Mouse (Mus musculus): Measurements from ENCODE around the gene Mfsd2b. TPM values are rescaled to one million over a fixed set of nuclear protein-coding genes. Genes with fewer than 3 reads are reported as not detected.
"Not testable (repeated sequence)": the region's sequence is repeated elsewhere in the genome, so short reads cannot be mapped to it uniquely, and the experiment has no call there.

Mfsd2b gene
- polyA plus RNA-seq, 1 experiment from 2014 or later = 1.3 TPM

DNA sequence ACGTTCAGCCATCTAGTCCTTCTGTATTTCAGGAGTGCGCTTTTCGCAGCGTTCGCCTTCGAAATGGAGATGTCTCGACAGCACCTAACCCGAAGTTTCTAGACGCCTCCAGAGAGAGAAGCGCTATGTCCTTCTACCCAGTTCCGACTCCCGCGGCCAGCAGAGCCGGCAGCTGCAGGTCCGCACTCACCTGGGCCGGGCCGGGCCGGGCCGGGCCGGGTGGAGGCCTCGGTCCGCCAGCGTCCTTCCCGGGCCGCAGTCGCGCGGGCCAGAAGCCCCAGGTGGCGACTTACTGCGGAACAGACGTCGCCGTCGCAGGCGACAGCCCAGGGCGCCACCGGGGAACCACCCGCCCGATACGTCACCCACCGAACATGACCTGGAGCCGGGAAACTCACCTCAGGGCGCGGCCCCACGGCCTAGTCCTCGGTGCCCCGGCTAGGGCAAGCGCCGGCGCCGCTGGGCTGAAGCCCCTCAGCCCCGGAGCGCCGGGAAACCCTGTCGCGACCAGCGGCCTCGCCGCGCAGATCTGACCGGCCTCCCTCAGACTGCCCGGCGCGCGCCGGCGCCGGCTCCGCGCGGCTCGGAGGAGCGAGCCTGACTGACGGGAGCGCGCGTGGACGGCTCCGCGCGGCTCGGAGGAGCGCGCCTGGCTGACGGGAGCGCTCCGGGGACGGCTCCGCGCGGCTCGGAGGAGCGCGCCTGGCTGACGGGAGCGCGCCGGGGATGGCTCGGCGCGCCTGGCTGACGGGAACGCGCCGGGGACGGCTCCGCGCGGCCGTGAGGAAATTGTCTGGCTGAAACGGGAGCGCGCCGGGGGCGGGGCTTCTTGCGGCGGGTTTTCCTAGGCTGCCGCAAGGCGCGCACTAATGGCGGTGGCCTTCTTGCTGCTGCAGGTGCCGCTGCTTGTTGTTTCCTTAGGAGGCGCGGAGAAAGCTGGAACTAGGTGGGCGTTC, 33.1 kb upstream of the Mfsd2b start, which contains the start of gene Ubxn2a:
Gene Ubxn2a, minus strand, starts transcription at position 755 of the 956 bp plus-strand sequence.
- under 1% methylated on average over 112 of the region's 125 CpGs for WGBS
- ATAC-seq (ENCODE audit: low FRiP score, low TSS enrichment) = peak; percentile 96

GRCm38 (mm10) chr12:4906476-4906875, 32.3 kb upstream of the Mfsd2b start:
- H3K4me3 ChIP-seq (ENCODE audit: low read length) = peak overlapping the region; percentile 69
- H3K27me3 ChIP-seq (ENCODE audit: control insufficient read depth, insufficient read depth, low read length) = no peaks in the 10 kb centered on the region
- ATAC-seq (ENCODE audit: low FRiP score, low TSS enrichment) = no peak
- H3K4me2 ChIP-seq (replicated peaks; ENCODE audit: low read depth, low read length) = peak overlapping the region; percentile 88
- WGBS = 47% methylated on average over 7 of the region's 7 CpGs
- H3K4me1 ChIP-seq (ENCODE audit: control insufficient read depth, insufficient read depth, low read length) = no peaks in the 10 kb centered on the region
- no peaks in the 10 kb centered on the region for H3K9me3 ChIP-seq (ENCODE audit: control insufficient read depth, low read length)
- peak overlapping the region; percentile 81; the same call in 1 of the 2 replicates for H3K9ac ChIP-seq (ENCODE audit: low read depth, low read length)
- no peak overlapping the region for H3K27ac ChIP-seq (ENCODE audit: low read depth, low read length)
- H3K36me3 ChIP-seq (ENCODE audit: control insufficient read depth, insufficient read depth, low read length) = no peaks in the 10 kb centered on the region

More for the DNA sequence above, 33.1 kb upstream of the Mfsd2b start, which contains the start of gene Ubxn2a:
- Histone ChIP-seq H3K36me3 (ENCODE audit: control insufficient read depth, insufficient read depth, low read length) (no peaks in the 10 kb centered on the region), H3K4me1 (ENCODE audit: control insufficient read depth, insufficient read depth, low read length) (no peaks in the 10 kb centered on the region), H3K4me2 (replicated peaks; ENCODE audit: low read depth, low read length) (peak within 1 kb of the TSS; percentile 88), H3K27me3 (ENCODE audit: control insufficient read depth, insufficient read depth, low read length) (no peaks in the 10 kb centered on the region), H3K27ac (ENCODE audit: low read depth, low read length) (peak within 1 kb of the TSS; percentile 59), H3K4me3 (ENCODE audit: low read length) (peak within 1 kb of the TSS; percentile 69), H3K9ac (ENCODE audit: low read depth, low read length) (peak within 1 kb of the TSS; percentile 81), H3K9me3 (ENCODE audit: control insufficient read depth, low read length) (no peaks in the 10 kb centered on the region)

DNA sequence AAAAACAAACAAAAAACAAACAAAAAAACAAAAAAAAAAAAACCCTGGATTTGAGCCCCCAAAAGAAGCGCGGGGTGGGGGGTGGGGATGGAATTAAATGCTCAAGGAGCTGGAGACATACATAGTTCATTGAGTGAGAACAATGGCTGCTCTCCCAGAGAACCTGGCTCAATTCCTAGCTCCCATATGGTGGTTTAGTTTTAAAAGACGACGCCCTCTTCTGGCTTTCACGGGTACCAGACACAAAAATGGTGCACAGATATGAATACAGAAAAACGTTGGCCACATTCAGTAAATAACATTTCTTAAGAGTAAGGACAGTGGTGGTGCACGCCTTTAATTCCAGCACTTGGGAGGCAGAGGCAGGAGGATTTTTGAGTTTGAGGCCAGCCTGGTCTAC, 31.8 kb upstream of the Mfsd2b start:
- no peak overlapping the region for H3K4me2 ChIP-seq (replicated peaks; ENCODE audit: low read depth, low read length)
- H3K27me3 ChIP-seq (ENCODE audit: control insufficient read depth, insufficient read depth, low read length) = no peaks in the 10 kb centered on the region
- H3K4me1 ChIP-seq (ENCODE audit: control insufficient read depth, insufficient read depth, low read length) = no peaks in the 10 kb centered on the region
- no peak overlapping the region for H3K9ac ChIP-seq (ENCODE audit: low read depth, low read length)
- H3K4me3 ChIP-seq (ENCODE audit: low read length) = no peak overlapping the region
- H3K27ac ChIP-seq (ENCODE audit: low read depth, low read length) = no peak overlapping the region
- WGBS = 82% methylated on average over 7 of the region's 7 CpGs
- H3K9me3 ChIP-seq (ENCODE audit: control insufficient read depth, low read length) = no peaks in the 10 kb centered on the region
- ATAC-seq (ENCODE audit: low FRiP score, low TSS enrichment) = no peak
- no peaks in the 10 kb centered on the region for H3K36me3 ChIP-seq (ENCODE audit: control insufficient read depth, insufficient read depth, low read length)

- no peak overlapping the region for H3K4me3 ChIP-seq (ENCODE audit: low read length)
- 90% methylated on average over 5 of the region's 5 CpGs for WGBS
- H3K9ac ChIP-seq (ENCODE audit: low read depth, low read length) = no peak overlapping the region
- H3K36me3 ChIP-seq (ENCODE audit: control insufficient read depth, insufficient read depth, low read length) = peaks cover 4% of the 10 kb centered on the region; the same call in 1 of the 2 replicates
- H3K4me1 ChIP-seq (ENCODE audit: control insufficient read depth, insufficient read depth, low read length) = no peaks in the 10 kb centered on the region
- no peak for ATAC-seq (ENCODE audit: low FRiP score, low TSS enrichment)
- H3K27me3 ChIP-seq (ENCODE audit: control insufficient read depth, insufficient read depth, low read length) = no peaks in the 10 kb centered on the region
- H3K4me2 ChIP-seq (replicated peaks; ENCODE audit: low read depth, low read length) = no peak overlapping the region
- H3K27ac ChIP-seq (ENCODE audit: low read depth, low read length) = no peak overlapping the region
- H3K9me3 ChIP-seq (ENCODE audit: control insufficient read depth, low read length) = no peaks in the 10 kb centered on the region
Measured at GRCm38 (mm10) chr12:4898024-4898423, 23.9 kb upstream of the Mfsd2b start.

DNA sequence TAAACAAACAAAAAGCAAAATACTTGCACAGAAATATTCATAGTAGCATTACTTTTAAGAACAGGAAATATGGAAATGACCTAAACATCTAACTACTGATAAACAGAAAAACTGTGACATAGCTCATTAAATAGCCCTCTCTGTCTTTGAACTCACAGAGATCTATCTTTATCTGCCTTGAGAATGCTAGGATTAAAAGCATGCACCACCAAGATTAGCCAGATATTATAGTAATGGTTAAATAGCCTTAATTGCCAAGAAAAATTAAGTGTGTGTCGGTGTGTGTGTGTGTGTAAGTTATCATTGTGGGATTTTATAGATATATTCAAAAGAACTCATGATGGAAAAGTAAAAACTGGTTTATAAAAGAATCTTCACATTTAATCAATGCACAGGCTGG, 15.7 kb upstream of the Mfsd2b start:
- Histone ChIP-seq H3K9ac (ENCODE audit: low read depth, low read length) (no peak overlapping the region), H3K27me3 (ENCODE audit: control insufficient read depth, insufficient read depth, low read length) (no peaks in the 10 kb centered on the region), H3K4me1 (ENCODE audit: control insufficient read depth, insufficient read depth, low read length) (no peaks in the 10 kb centered on the region), H3K27ac (ENCODE audit: low read depth, low read length) (no peak overlapping the region), H3K36me3 (ENCODE audit: control insufficient read depth, insufficient read depth, low read length) (peaks cover 11% of the 10 kb centered on the region; the same call in 1 of the 2 replicates), H3K9me3 (ENCODE audit: control insufficient read depth, low read length) (no peaks in the 10 kb centered on the region), H3K4me3 (ENCODE audit: low read length) (no peak overlapping the region), H3K4me2 (replicated peaks; ENCODE audit: low read depth, low read length) (no peak overlapping the region)
- 93% methylated on average over 1 of the region's 1 CpGs for whole genome bisulfite sequencing
- no peak for ATAC-seq (ENCODE audit: low FRiP score, low TSS enrichment)

DNA sequence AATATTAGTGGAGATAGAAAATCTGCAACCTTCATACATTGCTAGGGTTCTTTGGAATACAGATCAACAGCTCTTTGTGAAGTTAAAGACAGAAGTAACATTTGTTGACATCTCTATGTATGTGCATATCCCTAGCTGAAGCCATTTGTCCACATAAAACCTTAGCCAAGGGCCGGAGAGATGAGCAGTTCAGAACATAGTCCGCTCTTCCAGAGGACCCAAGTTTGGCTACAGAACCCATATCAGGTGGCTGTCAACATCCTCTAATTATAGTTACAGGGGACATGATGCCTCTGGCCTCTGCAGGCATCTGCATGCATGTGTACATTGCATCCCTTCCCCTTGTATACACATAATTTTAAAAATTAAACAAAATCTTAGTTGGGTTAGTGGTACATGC, 15.1 kb upstream of the Mfsd2b start:
- WGBS = 99% methylated on average over 2 of the region's 2 CpGs
- no peaks in the 10 kb centered on the region for H3K9me3 ChIP-seq (ENCODE audit: control insufficient read depth, low read length)
- ATAC-seq (ENCODE audit: low FRiP score, low TSS enrichment) = no peak
- no peak overlapping the region for H3K9ac ChIP-seq (ENCODE audit: low read depth, low read length)
- H3K27me3 ChIP-seq (ENCODE audit: control insufficient read depth, insufficient read depth, low read length) = no peaks in the 10 kb centered on the region
- no peak overlapping the region for H3K4me2 ChIP-seq (replicated peaks; ENCODE audit: low read depth, low read length)
- no peak overlapping the region for H3K4me3 ChIP-seq (ENCODE audit: low read length)
- H3K4me1 ChIP-seq (ENCODE audit: control insufficient read depth, insufficient read depth, low read length) = no peaks in the 10 kb centered on the region
- peaks cover 11% of the 10 kb centered on the region; the same call in 1 of the 2 replicates for H3K36me3 ChIP-seq (ENCODE audit: control insufficient read depth, insufficient read depth, low read length)
- H3K27ac ChIP-seq (ENCODE audit: low read depth, low read length) = no peak overlapping the region

DNA sequence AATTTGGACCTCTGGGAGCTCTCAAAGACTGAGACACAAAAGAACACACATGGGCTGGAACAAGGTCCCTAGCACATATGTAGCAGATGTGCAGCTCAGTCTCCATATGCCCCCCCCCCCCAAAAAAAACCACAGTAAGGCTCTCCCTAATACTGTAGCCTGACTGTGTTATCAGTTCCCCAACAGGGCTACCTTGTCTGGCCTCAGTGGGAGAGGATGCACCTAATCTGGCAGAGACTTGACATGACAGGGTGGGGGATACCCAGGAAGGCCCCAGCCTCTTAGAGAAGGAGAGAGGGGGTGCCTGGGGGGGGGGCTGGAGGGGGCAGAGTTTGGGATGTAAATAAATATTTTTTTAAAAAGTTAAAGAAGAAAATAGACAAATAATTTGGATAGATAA, 14.6 kb upstream of the Mfsd2b start:
- no peaks in the 10 kb centered on the region for H3K9me3 ChIP-seq (ENCODE audit: control insufficient read depth, low read length)

DNA sequence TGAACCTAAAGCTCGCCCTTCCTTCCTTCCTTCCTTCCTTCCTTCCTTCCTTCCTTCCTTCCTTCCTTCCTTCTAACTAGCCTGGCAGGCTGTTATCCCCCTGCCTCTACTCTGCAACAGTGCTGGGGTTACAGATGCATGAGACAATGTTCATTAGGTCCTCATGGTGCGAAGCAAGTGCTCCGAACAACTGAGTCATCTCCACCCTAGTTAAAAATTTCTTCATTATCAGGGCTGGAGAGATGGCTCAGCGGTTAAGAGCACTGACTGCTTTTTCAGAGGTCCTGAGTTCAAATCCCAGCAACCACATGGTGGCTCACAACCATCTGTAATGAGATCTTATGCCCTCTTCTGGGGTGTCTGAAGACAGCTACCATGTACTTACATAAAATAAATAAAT, 12.4 kb upstream of the Mfsd2b start:
- H3K27me3 ChIP-seq (ENCODE audit: control insufficient read depth, insufficient read depth, low read length); H3K9ac ChIP-seq (ENCODE audit: low read depth, low read length); H3K27ac ChIP-seq (ENCODE audit: low read depth, low read length); H3K4me2 ChIP-seq (replicated peaks; ENCODE audit: low read depth, low read length); H3K4me1 ChIP-seq (ENCODE audit: control insufficient read depth, insufficient read depth, low read length); H3K9me3 ChIP-seq (ENCODE audit: control insufficient read depth, low read length); ATAC-seq (ENCODE audit: low FRiP score, low TSS enrichment); H3K4me3 ChIP-seq (ENCODE audit: low read length): not testable (repeated sequence)
- 93% methylated on average over 4 of the region's 4 CpGs for WGBS
- peaks cover 15% of the 10 kb centered on the region; the same call in 1 of the 2 replicates for H3K36me3 ChIP-seq (ENCODE audit: control insufficient read depth, insufficient read depth, low read length)

More for the DNA sequence above, 14.6 kb upstream of the Mfsd2b start:
- no peak overlapping the region for H3K4me3 ChIP-seq (ENCODE audit: low read length)
- no peak overlapping the region for H3K27ac ChIP-seq (ENCODE audit: low read depth, low read length)
- no peaks in the 10 kb centered on the region for H3K27me3 ChIP-seq (ENCODE audit: control insufficient read depth, insufficient read depth, low read length)
- peaks cover 11% of the 10 kb centered on the region; the same call in 1 of the 2 replicates for H3K36me3 ChIP-seq (ENCODE audit: control insufficient read depth, insufficient read depth, low read length)
- no peak overlapping the region for H3K4me2 ChIP-seq (replicated peaks; ENCODE audit: low read depth, low read length)
- no peaks in the 10 kb centered on the region for H3K4me1 ChIP-seq (ENCODE audit: control insufficient read depth, insufficient read depth, low read length)
- no peak overlapping the region for H3K9ac ChIP-seq (ENCODE audit: low read depth, low read length)
- no peak for ATAC-seq (ENCODE audit: low FRiP score, low TSS enrichment)

DNA sequence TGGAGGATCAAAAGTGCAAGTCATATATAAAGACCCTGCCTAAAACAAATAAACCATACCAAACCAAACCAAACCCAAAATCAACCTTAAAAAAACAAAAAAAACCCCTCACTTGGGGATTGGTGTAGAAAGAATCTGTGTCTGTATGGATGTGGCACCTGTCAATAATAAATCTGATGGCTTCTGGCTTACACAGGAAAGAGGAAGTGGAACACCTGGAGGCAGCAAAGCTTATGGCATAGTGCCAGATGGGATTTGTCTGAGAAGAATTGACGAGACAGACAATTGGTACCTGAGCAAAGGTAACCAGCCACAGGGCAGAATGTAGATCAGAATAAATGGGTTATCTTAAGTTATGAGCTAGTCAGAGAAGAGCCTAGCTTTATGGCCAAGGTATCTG, 10.9 kb upstream of the Mfsd2b start:
- Histone ChIP-seq H3K9ac (ENCODE audit: low read depth, low read length) (no peak overlapping the region), H3K4me2 (replicated peaks; ENCODE audit: low read depth, low read length) (no peak overlapping the region), H3K4me1 (ENCODE audit: control insufficient read depth, insufficient read depth, low read length) (no peaks in the 10 kb centered on the region), H3K27ac (ENCODE audit: low read depth, low read length) (no peak overlapping the region), H3K27me3 (ENCODE audit: control insufficient read depth, insufficient read depth, low read length) (no peaks in the 10 kb centered on the region), H3K9me3 (ENCODE audit: control insufficient read depth, low read length) (no peaks in the 10 kb centered on the region), H3K36me3 (ENCODE audit: control insufficient read depth, insufficient read depth, low read length) (peaks cover 15% of the 10 kb centered on the region; the same call in 1 of the 2 replicates), H3K4me3 (ENCODE audit: low read length) (no peak overlapping the region)
- 64% methylated on average over 1 of the region's 1 CpGs for WGBS
- no peak for ATAC-seq (ENCODE audit: low FRiP score, low TSS enrichment)
